Mouse (Mus musculus): ENCODE results near the gene Serhl. TPM values are rescaled to one million over a fixed set of nuclear protein-coding genes. Genes with fewer than 3 reads are reported as not detected.

Serhl gene
- polyA plus RNA-seq, 1 experiment from 2014 or later, result 56.4 TPM

DNA sequence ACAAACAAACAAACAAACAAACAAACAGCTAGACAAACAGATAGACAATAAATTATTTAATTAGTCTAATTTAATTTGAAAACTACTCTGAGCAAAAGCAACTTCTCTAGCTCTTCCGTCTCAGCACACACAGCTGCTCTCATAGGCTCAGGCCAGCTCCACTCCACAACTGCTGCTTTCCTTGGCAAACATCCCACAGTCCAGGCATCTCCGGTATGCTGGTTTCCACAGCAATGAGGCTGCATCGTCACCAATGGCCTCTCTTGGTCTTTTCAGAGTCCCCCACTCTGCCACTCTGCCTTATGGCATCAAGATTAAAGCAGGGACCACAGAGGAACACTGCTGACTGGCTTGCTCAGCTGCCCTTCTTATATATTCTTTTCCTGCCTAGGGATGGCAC, 18.4 kb upstream of the Serhl start:
- Histone ChIP-seq H3K36me3 (ENCODE audit: control insufficient read depth, insufficient read depth, low read length) (no peaks in the 10 kb centered on the region), H3K4me1 (ENCODE audit: control insufficient read depth, insufficient read depth, low read length) (peaks cover 5% of the 10 kb centered on the region; the same call in 1 of the 2 replicates), H3K27me3 (ENCODE audit: control insufficient read depth, insufficient read depth, low read length) (peaks cover 2% of the 10 kb centered on the region; the same call in 1 of the 2 replicates), H3K27ac (ENCODE audit: low read depth, low read length) (no peak overlapping the region), H3K4me3 (ENCODE audit: low read depth, low read length) (no peak overlapping the region), H3K4me2 (no peak overlapping the region), H3K9me3 (replicated peaks; ENCODE audit: control insufficient read depth, low read length) (no peaks in the 10 kb centered on the region), H3K9ac (ENCODE audit: low read depth, low read length) (no peak overlapping the region)
- ATAC-seq (replicated peaks; ENCODE audit: insufficient number of reproducible peaks, low FRiP score, low TSS enrichment), result peak; percentile 55
- WGBS (ENCODE audit: insufficient replicate concordance), result 30% methylated on average over 3 of the region's 3 CpGs

DNA sequence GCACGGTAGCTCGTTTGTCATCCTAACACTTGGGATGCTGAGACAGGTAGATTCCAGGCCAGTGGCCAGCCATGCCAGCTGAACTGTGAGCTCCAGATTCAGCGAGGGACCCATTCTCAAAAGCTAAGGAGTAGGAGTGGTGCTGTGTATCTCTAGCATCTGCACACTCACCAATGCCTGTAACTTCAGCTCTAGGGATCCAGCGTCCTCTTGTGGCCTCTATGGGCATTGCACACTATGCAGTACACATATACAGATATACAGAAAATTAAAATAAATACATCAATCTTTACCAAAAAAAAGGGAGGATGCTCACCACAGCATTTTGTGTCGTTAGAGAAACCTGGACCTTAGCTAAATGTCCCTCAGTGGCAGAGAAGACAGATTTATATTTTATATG, 17.6 kb upstream of the Serhl start:
- Histone ChIP-seq H3K9me3 (replicated peaks; ENCODE audit: control insufficient read depth, low read length) (no peaks in the 10 kb centered on the region), H3K4me3 (ENCODE audit: low read depth, low read length) (no peak overlapping the region), H3K4me2 (no peak overlapping the region), H3K9ac (ENCODE audit: low read depth, low read length) (no peak overlapping the region), H3K4me1 (ENCODE audit: control insufficient read depth, insufficient read depth, low read length) (peaks cover 5% of the 10 kb centered on the region; the same call in 1 of the 2 replicates), H3K27me3 (ENCODE audit: control insufficient read depth, insufficient read depth, low read length) (peaks cover 8% of the 10 kb centered on the region; the same call in 1 of the 2 replicates), H3K27ac (ENCODE audit: low read depth, low read length) (no peak overlapping the region), H3K36me3 (ENCODE audit: control insufficient read depth, insufficient read depth, low read length) (no peaks in the 10 kb centered on the region)
- 77% methylated on average over 5 of the region's 5 CpGs for WGBS (ENCODE audit: insufficient replicate concordance)
- ATAC-seq (replicated peaks; ENCODE audit: insufficient number of reproducible peaks, low FRiP score, low TSS enrichment), result no peak

DNA sequence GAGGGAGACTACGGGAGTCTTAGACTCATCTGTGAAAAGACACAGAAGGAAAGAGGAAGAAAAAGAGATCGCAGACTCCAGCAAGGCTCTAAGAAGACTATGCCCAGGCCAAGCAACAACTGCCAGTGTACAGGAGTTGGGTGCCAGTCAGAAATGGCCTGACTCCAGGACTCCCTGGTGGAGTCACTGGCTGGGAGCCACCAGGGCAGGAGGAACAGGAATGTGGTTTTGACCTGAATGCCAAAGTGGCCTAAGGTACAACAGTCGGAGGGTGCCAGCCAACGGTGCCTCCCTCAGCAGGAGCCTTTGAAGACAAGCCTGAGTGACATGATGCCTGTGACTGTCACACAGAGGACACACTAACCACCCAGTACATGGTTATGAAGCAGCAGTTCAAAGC, 15.1 kb upstream of the Serhl start:
- no peak overlapping the region for H3K4me2 ChIP-seq
- 86% methylated on average over 4 of the region's 4 CpGs for WGBS (ENCODE audit: insufficient replicate concordance)
- H3K27ac ChIP-seq (ENCODE audit: low read depth, low read length), result no peak overlapping the region
- H3K4me3 ChIP-seq (ENCODE audit: low read depth, low read length), result no peak overlapping the region
- H3K36me3 ChIP-seq (ENCODE audit: control insufficient read depth, insufficient read depth, low read length), result no peaks in the 10 kb centered on the region
- peaks cover 5% of the 10 kb centered on the region; the same call in 1 of the 2 replicates for H3K4me1 ChIP-seq (ENCODE audit: control insufficient read depth, insufficient read depth, low read length)
- H3K9me3 ChIP-seq (replicated peaks; ENCODE audit: control insufficient read depth, low read length), result no peaks in the 10 kb centered on the region
- ATAC-seq (replicated peaks; ENCODE audit: insufficient number of reproducible peaks, low FRiP score, low TSS enrichment), result no peak
- H3K9ac ChIP-seq (ENCODE audit: low read depth, low read length), result no peak overlapping the region
- peaks cover 8% of the 10 kb centered on the region; the same call in 1 of the 2 replicates for H3K27me3 ChIP-seq (ENCODE audit: control insufficient read depth, insufficient read depth, low read length)

DNA sequence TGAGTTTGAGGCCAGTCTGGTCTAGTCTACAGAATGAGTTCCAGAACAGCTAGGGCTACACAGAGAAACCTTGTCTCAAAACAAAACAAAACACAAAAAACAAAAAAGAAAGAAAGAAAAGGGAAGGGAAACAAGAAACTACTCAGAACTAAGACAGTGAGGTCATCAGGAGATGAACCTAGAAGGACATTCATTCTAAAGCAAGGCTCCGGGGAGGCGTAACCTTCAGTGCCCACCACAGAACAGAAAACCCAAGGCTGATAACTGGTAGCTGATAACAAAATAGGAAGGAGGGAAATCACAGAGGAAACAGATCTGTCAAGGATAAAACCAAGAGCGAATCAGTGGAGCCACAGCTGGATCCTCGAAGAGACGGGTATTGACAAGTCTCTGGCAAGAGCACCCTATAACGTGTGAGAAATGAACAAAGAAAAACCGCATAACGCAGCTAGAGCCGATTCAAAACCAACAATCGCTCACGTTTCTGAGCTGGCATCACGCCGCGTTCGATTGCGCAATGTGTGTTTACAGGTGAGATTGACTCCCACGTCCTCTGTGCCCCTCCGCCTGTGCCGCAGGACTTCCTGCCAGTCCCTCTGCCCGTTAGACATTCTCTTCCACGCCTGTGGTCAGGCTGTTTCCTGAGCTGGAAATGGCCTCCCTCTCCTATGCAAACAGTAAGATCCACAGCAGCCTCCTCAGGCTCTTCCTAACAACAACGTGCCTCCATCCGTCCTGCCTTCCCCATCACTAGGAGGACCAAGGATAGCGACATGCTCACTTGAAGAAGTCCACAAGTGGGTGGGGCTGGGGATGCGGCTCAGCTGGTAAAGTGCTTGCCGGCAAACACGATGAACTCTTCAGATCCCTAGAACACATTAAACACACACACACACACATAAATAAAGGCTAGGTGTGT, 13.4 kb upstream of the Serhl start:
- H3K9me3 ChIP-seq (replicated peaks; ENCODE audit: control insufficient read depth, low read length), result no peaks in the 10 kb centered on the region
- ATAC-seq (replicated peaks; ENCODE audit: insufficient number of reproducible peaks, low FRiP score, low TSS enrichment), result no peak
- H3K27me3 ChIP-seq (ENCODE audit: control insufficient read depth, insufficient read depth, low read length), result peaks cover 8% of the 10 kb centered on the region; the same call in 1 of the 2 replicates
- no peak overlapping the region for H3K9ac ChIP-seq (ENCODE audit: low read depth, low read length)
- H3K4me2 ChIP-seq, result no peak overlapping the region
- no peaks in the 10 kb centered on the region for H3K4me1 ChIP-seq (ENCODE audit: control insufficient read depth, insufficient read depth, low read length)
- H3K27ac ChIP-seq (ENCODE audit: low read depth, low read length), result no peak overlapping the region
- no peak overlapping the region for H3K4me3 ChIP-seq (ENCODE audit: low read depth, low read length)
- H3K36me3 ChIP-seq (ENCODE audit: control insufficient read depth, insufficient read depth, low read length), result no peaks in the 10 kb centered on the region
- 46% methylated on average over 27 of the region's 27 CpGs for WGBS (ENCODE audit: insufficient replicate concordance)

DNA sequence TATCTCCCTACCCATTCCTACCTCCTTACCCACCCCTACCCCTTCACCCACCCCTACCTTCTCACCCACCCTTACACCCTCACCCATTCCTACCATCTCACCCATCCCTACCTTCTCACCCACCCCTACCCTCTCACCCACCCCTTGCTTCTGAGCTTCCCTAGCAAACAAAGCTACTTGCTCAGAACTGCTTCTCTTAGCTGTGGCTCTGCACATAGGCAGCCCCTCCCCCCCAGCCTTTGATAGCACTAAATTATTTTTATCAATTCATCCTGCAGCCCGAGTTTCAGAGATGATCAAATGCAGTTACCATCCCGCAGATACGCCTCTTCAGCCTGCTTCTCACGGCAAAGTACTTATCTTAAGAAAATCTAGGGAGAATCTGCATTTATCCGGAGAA, 5.8 kb upstream of the Serhl start:
- Histone ChIP-seq H3K4me2 (no peak overlapping the region), H3K27ac (ENCODE audit: low read depth, low read length) (no peak overlapping the region), H3K27me3 (ENCODE audit: control insufficient read depth, insufficient read depth, low read length) (peaks cover 3% of the 10 kb centered on the region; the same call in 1 of the 2 replicates), H3K9ac (ENCODE audit: low read depth, low read length) (no peak overlapping the region), H3K36me3 (ENCODE audit: control insufficient read depth, insufficient read depth, low read length) (no peaks in the 10 kb centered on the region), H3K4me3 (ENCODE audit: low read depth, low read length) (no peak overlapping the region), H3K4me1 (ENCODE audit: control insufficient read depth, insufficient read depth, low read length) (peaks cover 3% of the 10 kb centered on the region; the same call in 1 of the 2 replicates), H3K9me3 (replicated peaks; ENCODE audit: control insufficient read depth, low read length) (no peaks in the 10 kb centered on the region)
- WGBS (ENCODE audit: insufficient replicate concordance), result 66% methylated on average over 5 of the region's 5 CpGs
- no peak for ATAC-seq (replicated peaks; ENCODE audit: insufficient number of reproducible peaks, low FRiP score, low TSS enrichment)

DNA sequence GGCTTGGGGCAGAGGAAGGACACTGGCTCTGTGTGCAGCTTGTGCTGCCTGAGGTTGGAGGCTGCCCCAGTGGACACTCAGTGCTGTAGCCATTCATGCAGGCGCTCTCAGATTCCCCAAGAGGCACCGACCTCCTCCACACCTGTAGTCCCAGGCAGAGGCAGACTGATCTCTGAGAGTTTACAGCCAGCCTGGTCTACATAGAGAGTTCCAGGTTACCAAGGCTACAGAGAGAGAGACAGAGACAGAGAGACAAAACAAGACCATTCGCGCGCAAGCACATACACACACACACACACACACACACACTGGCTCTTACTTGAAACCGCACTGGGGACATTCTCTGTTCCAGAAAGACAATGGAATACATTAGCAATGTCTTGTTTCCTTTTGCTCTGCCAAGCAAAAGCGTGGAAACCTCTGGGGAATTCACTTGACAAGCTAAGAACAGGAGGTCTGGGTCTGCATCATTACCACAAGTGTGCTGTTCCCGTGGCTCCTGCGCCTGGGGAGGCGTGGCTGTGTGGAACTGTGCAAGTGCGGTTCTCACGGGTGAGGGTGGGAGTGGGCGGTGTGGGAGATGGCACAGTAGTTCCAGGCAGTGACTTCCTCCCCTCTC, 5.2 kb upstream of the Serhl start:
- Histone ChIP-seq H3K9ac (ENCODE audit: low read depth, low read length) (no peak overlapping the region), H3K27ac (ENCODE audit: low read depth, low read length) (no peak overlapping the region), H3K27me3 (ENCODE audit: control insufficient read depth, insufficient read depth, low read length) (peaks cover 6% of the 10 kb centered on the region), H3K4me3 (ENCODE audit: low read depth, low read length) (no peak overlapping the region), H3K4me2 (no peak overlapping the region; the same call in 1 of the 2 replicates), H3K36me3 (ENCODE audit: control insufficient read depth, insufficient read depth, low read length) (no peaks in the 10 kb centered on the region), H3K4me1 (ENCODE audit: control insufficient read depth, insufficient read depth, low read length) (peaks cover 7% of the 10 kb centered on the region; the same call in 1 of the 2 replicates), H3K9me3 (replicated peaks; ENCODE audit: control insufficient read depth, low read length) (no peaks in the 10 kb centered on the region)
- ATAC-seq (replicated peaks; ENCODE audit: insufficient number of reproducible peaks, low FRiP score, low TSS enrichment), result no peak
- WGBS (ENCODE audit: insufficient replicate concordance), result 70% methylated on average over 13 of the region's 13 CpGs

DNA sequence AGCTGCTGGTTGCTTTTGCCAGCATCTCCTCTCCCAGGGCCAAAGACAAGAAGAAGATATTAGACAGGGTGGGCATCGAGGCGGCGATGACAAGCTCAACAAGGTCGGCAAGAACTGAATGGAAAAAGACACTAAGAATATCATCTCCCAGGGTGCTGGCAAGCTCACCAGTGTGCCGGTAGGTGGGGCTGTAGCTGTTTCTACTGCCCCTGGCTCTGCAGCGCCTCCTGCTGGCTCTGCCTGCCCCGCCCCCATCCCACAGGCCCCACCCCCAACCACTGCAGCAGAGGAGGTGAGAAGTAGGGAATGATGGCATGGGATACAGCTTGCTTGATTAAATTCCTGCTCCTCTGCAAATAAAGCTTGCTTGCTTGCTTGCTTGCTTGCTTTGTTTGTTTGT, 3.4 kb upstream of the Serhl start:
- Histone ChIP-seq H3K36me3 (ENCODE audit: control insufficient read depth, insufficient read depth, low read length) (no peaks in the 10 kb centered on the region), H3K4me1 (ENCODE audit: control insufficient read depth, insufficient read depth, low read length) (peaks cover 9% of the 10 kb centered on the region; the same call in 1 of the 2 replicates), H3K27me3 (ENCODE audit: control insufficient read depth, insufficient read depth, low read length) (peaks cover 15% of the 10 kb centered on the region), H3K4me2 (no peak overlapping the region), H3K4me3 (ENCODE audit: low read depth, low read length) (no peak overlapping the region), H3K27ac (ENCODE audit: low read depth, low read length) (no peak overlapping the region), H3K9ac (ENCODE audit: low read depth, low read length) (no peak overlapping the region), H3K9me3 (replicated peaks; ENCODE audit: control insufficient read depth, low read length) (no peaks in the 10 kb centered on the region)
- no peak for ATAC-seq (replicated peaks; ENCODE audit: insufficient number of reproducible peaks, low FRiP score, low TSS enrichment)
- WGBS (ENCODE audit: insufficient replicate concordance), result 16% methylated on average over 7 of the region's 7 CpGs

DNA sequence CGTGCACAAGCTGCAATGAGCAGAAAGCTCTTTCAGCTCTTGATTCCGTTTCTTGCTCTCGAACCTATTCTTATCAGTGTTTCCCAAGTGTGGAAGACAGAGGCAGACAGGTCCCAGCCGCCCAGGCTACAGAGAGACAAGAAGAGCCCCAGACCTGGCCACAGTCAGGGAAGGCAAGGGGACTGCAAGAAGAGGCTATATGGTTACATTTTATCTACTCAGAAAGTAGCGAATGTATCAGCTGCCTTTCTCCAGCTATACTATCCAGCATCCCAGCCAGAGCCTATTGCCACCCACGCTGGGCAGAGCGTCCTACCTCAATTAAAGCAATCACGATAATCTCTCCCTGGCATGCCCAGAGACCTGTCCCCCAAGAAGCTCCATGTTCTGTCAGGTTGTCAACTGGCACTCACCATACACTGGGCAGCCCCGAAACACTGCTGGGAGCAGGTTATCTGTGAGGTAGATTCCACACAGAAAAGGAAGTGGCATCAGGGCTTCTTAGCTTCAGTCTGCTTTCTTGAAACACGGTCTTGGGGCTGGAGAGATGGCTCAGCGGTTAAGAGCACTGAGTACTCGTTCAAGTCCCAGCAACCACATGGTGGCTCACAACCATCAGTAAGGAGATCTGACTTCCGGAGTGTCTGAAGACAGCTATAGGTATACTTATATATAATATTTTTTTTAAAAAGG, 2.5 kb upstream of the Serhl start:
- ATAC-seq (replicated peaks; ENCODE audit: insufficient number of reproducible peaks, low FRiP score, low TSS enrichment), result no peak

More for the DNA sequence above, 2.5 kb upstream of the Serhl start:
- Histone ChIP-seq H3K9ac (ENCODE audit: low read depth, low read length) (no peak overlapping the region), H3K4me2 (no peak overlapping the region), H3K9me3 (replicated peaks; ENCODE audit: control insufficient read depth, low read length) (no peaks in the 10 kb centered on the region), H3K27ac (ENCODE audit: low read depth, low read length) (no peak overlapping the region), H3K36me3 (ENCODE audit: control insufficient read depth, insufficient read depth, low read length) (no peaks in the 10 kb centered on the region), H3K4me3 (ENCODE audit: low read depth, low read length) (no peak overlapping the region), H3K4me1 (ENCODE audit: control insufficient read depth, insufficient read depth, low read length) (peaks cover 9% of the 10 kb centered on the region; the same call in 1 of the 2 replicates), H3K27me3 (ENCODE audit: control insufficient read depth, insufficient read depth, low read length) (peaks cover 15% of the 10 kb centered on the region)
- WGBS (ENCODE audit: insufficient replicate concordance), result 46% methylated on average over 13 of the region's 13 CpGs
